Mouse (Mus musculus) adrenal gland (tissue): ENCODE data around the gene Exosc10.

Source experiments
- intact Hi-C: fragments of 180-260 bp; cut with DNase I; formaldehyde crosslinking; loops from one replicate; pipeline ENCODE4 v1.15.1; 2025

The Exosc10 gene

DNA sequence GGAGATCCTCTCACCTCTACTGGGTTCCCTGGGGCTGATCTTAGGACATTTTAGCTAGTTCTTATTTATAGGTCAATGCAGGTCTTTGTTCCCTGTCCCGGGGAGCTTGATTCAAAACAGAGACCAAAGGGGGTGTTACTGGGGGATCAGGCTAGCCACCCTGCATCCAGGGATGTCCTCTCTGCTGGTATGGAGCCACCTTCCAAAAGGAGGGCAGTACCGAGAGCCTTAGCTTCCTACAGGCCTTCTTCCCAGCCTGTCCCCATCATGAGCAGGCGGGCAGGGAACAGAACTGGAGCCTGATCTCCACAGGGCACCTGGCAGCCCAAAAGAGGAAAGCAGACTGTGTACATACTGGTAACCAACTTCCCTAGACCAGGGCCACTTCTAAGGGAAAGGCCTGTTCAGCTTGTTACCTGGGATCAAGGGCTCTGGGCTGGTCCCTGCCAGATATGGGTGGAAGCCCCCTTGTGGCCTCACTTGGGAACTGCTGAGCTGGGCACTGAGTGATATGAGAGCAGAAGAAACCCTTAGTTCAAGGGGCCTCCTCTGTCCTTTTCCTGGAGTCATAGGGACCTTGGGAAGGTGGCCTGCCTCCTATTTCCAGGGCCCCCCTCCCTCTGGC lies 46.4 kb downstream of the Exosc10 start:
- intact Hi-C loops: loop anchor here (5.0 kb wide), 2 partner anchors 37 to 52 kb away; no protein-coding TSS in a partner anchor

DNA sequence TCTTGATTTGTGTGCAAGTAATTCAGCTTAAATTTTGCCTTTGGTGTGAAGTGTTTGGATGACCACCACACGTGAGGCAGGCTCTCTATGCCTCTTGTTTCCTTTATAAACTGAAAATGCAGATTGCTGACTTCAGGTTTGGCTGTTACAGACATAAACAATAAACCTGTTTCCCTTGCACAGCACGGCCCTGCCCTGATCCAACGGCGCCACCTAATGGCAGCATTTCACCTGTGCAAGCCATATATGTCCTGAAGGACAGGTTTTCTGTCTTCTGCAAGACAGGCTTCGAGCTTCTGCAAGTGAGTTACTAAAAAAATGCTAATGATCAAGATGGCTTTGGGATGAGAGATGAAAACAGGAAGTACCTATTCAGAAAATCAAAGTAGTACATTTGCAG lies 49.5 kb downstream of the Exosc10 start:
- intact Hi-C loops: loop anchor here (5.0 kb wide), 1 partner anchor 55 kb away; no protein-coding TSS in a partner anchor

DNA sequence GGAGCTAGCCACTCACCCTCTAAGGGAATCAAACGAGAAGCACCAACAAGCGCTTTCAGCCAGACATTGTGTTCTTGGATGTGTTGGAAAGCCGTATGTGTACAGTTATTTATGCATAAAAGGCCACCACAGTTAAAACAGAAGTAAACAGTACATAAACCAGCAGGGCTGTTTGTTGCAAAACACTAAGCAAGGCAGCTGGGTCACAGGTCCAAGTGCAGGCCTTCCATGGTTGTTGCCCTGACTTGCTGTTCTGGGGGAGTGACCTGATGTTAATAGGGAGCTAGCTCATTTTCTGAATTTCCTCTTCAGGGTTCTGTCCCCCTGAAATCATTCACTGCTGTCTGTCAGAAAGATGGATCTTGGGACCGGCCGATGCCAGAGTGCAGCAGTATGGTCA lies 51.6 kb downstream of the Exosc10 start:
- intact Hi-C loops: loop anchor here (5.0 kb wide), 1 partner anchor 58 kb away; no protein-coding TSS in a partner anchor

DNA sequence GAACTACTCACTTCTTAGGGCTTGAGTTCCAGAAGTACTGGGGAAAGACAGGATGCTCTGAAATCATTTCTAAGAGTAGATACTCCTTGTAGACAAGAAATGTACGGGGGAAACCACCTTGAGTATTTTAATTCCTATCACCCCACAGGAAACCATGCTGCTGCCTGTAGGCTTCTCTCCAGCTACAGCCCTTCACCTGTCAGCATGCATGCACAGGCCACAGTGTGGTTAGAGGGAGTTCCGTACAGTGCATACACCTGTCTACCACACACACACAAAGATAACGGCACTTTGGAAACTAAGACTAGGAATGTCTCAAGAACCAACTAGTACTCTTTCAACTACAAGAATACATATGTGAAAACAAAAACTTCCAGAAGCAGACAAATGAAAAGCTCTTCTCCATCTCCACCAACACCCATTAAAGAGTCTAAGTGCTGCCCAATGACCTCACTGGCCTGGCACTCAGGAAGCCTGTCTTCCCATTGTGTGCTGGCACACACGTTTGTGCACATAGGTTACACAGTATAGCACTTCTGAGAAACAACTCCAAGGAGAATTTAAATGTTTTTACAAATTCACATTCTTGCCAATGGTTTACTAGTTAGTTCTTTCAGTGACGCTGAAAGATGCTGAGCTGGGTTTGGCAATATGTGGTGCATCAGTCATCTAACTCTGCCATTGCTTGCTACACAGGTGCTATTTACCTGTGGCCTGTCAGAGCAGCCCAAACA lies 52.6 kb downstream of the Exosc10 start:
- intact Hi-C loops: no loop called here

DNA sequence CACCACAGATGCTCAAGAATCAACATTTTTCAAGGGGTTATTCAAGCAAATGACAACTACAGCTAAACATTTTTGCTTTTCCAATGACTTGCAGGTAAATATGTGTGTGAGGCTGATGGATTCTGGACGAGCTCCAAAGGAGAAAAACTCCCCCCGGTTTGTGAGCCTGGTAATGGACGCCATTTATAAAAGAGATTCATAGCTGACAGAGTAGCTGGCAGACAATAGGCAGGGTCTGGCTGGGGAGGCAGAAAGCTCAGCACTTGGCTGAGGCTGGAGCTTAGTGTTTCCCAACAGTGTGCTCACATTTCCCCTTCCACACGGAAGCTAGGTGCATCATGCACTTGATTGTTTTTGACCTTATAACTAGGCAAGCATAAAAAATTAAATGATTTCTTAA lies 54.3 kb downstream of the Exosc10 start:
- intact Hi-C loops: no loop called here

DNA sequence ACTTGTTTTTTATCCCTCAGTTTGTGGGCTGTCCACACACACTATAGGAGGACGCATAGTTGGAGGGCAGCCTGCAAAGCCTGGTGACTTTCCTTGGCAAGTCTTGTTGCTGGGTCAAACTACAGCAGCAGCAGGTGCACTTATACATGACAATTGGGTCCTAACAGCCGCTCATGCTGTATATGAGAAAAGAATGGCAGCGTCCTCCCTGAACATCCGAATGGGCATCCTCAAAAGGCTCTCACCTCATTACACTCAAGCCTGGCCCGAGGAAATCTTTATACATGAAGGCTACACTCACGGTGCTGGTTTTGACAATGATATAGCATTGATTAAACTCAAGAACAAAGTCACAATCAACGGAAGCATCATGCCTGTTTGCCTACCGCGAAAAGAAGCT lies 55.5 kb downstream of the Exosc10 start:
- intact Hi-C loops: no loop called here

DNA sequence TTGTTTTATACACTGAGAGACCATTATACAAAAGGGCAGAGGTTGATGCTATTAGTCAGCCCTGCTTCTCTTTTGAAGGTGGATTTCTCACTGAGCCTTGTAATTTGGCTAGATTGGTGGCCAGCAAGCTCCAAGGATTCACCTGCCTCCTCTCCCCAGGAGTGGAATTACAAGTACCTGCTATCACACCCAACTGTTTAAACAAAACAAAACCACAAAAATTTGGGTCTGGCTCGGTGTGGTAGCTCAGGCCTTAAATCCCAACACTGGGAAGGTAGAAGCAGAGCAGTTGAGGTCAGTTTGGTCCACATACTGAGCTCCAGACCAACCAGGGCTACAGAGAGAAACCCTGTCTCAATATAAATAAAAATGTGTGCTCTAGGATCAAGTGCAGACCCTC lies 61.6 kb downstream of the Exosc10 start:
- intact Hi-C loops: no loop called here

DNA sequence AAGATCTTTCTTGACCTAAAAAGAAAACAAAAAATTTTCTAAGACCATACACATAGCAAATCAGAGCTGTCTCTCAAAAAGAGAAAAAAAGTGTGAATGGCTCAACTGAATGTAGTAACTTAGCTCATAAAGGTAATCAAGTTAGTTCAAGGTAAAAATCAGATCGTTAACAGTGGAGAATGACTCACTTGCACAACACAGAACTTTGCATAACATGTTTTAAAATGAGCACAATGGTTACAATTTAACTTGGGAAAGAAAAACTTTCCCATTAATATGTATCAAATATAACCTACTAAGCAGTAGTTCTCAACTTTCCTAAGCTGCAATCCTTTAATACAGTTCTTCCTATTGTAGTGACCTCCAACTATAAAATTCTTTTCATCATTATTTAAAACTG lies 62.5 kb downstream of the Exosc10 start:
- intact Hi-C loops: no loop called here

DNA sequence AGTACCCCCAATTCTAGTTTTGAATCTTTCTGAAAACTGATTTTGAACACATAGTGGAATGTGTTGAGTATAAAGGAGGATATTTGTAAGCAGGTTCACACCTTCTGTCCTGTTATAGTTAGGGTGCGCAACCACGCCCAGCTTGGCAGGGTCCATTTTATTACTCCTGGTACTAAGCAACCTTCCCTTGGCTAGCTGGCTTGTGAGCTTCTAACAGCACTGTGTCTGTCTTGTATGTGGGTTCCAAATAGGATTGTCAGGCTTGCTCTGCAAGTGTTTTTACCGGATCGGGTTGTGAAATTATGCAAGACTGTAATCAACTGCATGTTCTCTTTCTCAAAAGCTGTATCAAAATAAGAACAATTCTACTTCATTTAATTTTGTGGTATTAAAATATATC lies 64.3 kb downstream of the Exosc10 start:
- intact Hi-C loops: no loop called here

DNA sequence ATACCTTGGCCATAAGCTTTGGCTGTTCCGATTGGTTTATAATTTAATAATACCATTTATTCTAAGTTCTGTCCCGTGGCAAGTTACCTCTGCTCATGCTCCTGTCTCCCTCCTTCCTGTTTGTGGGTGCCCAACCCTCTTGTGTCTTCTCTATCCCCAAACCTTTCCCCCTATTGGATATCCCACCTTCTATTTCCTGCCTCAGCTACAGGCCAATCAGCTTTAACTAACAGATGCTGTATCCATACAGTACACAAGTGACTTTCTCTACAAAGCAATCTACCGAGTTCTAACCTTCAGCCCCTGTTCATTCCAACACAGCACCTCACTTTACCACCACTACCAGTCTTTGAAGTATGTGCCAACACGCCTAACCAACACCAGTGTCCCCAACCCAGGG lies 65.4 kb downstream of the Exosc10 start:
- intact Hi-C loops: no loop called here

DNA sequence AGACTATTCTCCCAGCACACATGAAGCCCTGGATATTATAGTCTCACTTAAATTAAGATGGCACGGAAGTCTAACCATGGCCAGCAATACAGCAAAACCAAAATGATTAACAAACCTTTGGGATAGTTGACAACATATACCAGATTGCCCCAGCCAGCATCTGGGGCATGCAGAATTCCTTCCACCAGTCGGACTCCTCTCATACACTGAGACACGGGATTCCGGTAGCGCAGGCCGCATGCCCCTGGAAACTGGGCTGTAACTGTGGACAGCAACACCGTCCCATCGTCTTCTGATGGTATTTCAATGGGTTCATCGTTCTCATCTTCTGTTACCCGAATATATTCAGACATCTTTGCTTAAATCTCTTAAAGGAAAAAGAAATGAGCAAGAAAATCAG lies 66.8 kb downstream of the Exosc10 start:
- intact Hi-C loops: no loop called here

DNA sequence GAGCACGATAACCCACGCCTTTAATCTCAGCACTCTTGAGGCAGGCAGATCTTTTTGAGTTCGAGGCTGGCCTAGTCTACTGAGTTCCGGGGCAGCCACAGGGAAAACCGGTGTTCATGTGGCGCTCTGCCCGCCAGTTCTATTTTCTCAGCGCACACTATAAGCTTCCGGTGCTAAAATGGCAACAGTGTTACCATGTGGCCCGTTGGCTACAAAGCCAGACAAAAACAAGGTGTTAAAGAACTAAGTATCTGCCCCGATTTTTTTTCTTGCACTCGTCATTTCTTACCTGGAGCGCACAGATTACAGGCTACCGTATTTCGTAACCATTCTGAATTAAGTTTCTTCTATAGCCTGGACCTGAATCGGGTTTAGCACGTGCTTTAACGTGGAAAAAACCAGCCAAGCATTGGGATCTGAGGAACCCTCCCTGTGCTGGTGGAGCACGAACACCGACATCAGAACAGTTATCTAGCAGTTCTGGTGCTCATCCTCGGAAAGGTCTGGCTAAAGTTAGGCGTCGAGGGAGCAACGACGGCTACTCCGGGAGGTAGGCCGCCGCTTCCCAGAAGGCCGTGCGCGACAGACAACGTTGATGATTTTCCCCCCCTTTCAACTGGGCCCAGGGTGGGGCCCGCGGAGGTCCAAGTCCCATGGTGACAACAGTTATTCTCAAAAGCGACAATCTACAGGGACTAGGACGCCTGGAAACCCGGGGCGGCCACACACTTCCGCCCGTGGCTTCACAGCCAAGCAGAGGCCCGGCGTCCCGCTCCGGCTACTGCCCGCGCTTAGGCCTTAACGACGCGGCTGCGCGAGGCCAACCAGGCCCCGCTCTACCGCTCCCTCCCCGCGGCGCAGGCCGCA lies 67.8 kb downstream of the Exosc10 start:
- intact Hi-C loops: no loop called here

DNA sequence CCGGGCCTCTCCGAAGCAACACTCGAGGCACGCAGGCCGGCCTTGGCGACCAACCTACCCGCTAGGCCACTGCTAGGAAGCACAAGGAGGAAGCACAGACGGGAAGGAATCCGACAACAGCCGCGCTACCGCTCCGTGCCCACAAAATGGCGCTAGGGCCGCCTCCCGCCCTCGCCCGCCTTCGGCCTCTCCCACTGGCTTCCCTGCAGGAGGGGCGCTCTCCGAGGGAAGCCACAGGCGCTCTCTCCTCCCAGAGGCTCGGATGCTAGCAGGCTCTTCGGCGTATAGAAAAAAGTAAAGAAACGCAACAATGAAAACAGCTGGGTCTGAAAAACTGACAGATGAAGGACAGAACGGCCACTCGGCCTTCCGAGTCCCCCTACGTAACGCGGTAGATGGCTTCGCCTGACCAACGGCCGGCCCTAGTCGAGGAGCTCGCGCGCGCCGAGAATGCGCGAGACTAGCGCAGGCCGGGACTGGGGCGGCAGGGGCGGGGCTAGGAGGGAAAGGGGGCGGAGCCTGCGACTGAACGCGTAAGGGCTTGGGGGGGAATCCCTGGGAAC lies 68.5 kb downstream of the Exosc10 start, which contains the start of gene Tardbp:
Gene Tardbp (minus strand): TSS at position 397 of the 563 bp plus-strand sequence.
- intact Hi-C loops: no loop called here

DNA sequence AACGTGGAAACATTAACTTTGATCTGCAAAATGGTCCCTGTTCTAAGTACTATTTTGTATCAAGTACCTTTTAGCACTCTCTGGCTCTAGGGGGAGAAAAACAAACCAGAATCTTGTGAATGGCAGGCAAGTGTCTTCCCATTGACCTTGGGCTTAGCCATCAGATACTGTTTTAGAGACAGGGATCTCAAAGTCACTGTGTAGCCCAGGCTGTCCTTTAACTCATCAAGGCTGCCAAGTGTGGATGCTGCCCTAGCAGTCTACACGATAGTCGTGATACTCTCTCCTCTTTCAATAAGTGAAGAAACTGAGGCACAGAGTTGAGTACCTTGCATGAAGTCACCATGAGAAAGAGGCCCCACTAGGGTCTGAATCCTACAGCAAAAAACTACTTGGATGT lies 69.0 kb downstream of the Exosc10 start:
- intact Hi-C loops: no loop called here
